Mouse (Mus musculus) kidney, postnatal 4 days (tissue): ENCODE results near the gene Gm10375.
"Not testable (repeated sequence)": the region's sequence is repeated elsewhere in the genome, so short reads cannot be mapped to it uniquely, and the experiment has no call there.

Experiments
- DNase-seq, 2 experiments: peaks; one replicate each; pipeline ENCODE4 v3.0.0; 2021; ENCODE audit warnings: mixed read lengths in 2 of 2

Gm10375 gene

GRCm38 (mm10) chr14:43607913-43608312 is at the start of gene Gm10375:
Gene Gm10375, minus strand, starts transcription at chr14:43608013.
- not testable (repeated sequence) for DNase-seq

- DNase-seq: not testable (repeated sequence)
These were observed 28.8 kb downstream of the Gm10375 start, which contains the start of gene Gm17654 for GRCm38 (mm10) chr14:43579046-43579445. Gene Gm17654, minus strand, starts transcription at chr14:43579146.

GRCm38 (mm10) chr14:43577969-43578368 is 29.8 kb downstream of the Gm10375 start:
- not testable (repeated sequence) for DNase-seq
